Mouse (Mus musculus) forebrain, postnatal 0 days (tissue): Measurements from ENCODE around the gene Comt. TPM values are rescaled to one million over a fixed set of nuclear protein-coding genes. Genes with fewer than 3 reads are reported as not detected.

ENCODE experiments used
- ATAC-seq: fragments of 200-750 bp; cut with Nextera tagmentation; 2 replicates; pipeline ENCODE4 v1.8.0; 2017; ENCODE audit warnings: mild to moderate bottlenecking, moderate library complexity
- DNase-seq: peaks from one replicate; pipeline ENCODE4 v3.0.0-alpha.2; 2015
- H3K27ac ChIP-seq: fragments of 300-500 bp; sonication (generic); 2 replicates; pipeline ENCODE4 v1.5.1; 2014; ENCODE audit warnings: low read depth, mild to moderate bottlenecking, antibody characterized with exemption, low read length, moderate library complexity, mixed read lengths
- H3K27me3 ChIP-seq: fragments of 300-500 bp; sonication (generic); 2 replicates; pipeline ENCODE4 v1.6.1; 2014; ENCODE audit warnings: mild to moderate bottlenecking, low read length, mixed read lengths; ENCODE audit not compliant: insufficient read depth
- H3K36me3 ChIP-seq: fragments of 300-500 bp; sonication (generic); 2 replicates; pipeline ENCODE4 v1.6.1; 2014; ENCODE audit warnings: mild to moderate bottlenecking, moderate library complexity; ENCODE audit not compliant: insufficient read depth
- H3K4me1 ChIP-seq: fragments of 300-500 bp; sonication (generic); 2 replicates; pipeline ENCODE4 v1.6.1; 2014; ENCODE audit warnings: antibody characterized with exemption; ENCODE audit not compliant: insufficient read depth
- H3K4me2 ChIP-seq: fragments of 300-500 bp; sonication (generic); 2 replicates; pipeline ENCODE4 v1.6.1; 2014; ENCODE audit warnings: low read depth, mild to moderate bottlenecking, moderate library complexity
- H3K4me3 ChIP-seq: fragments of 300-500 bp; sonication (generic); 2 replicates; pipeline ENCODE4 v1.5.1; 2014; ENCODE audit warnings: low read depth, low read length, mixed read lengths
- H3K9ac ChIP-seq: fragments of 300-500 bp; sonication (generic); 2 replicates; pipeline ENCODE4 v1.6.1; 2014; ENCODE audit warnings: mild to moderate bottlenecking
- H3K9me3 ChIP-seq: fragments of 300-500 bp; sonication (generic); 2 replicates; pipeline ENCODE4 v1.6.1; 2016; ENCODE audit warnings: low read length
- CTCF ChIP-seq: sonication (generic); IDR thresholded peaks from 2 replicates; pipeline ENCODE4 v1.5.1; 2016; ENCODE audit warnings: antibody characterized with exemption, control low read depth, low read depth
- WGBS: fragments of 180-500 bp; shearing (Covaris S2); extraction: QIAGEN DNeasy Blood & Tissue Kit; methylation state at CpG from one replicate; pipeline ENCODE4 v1.1.7; 2014; 5-methylcytosine and 5-hydroxymethylcytosine counted together
- polyA plus RNA-seq: library from polyadenylated mRNA; unstranded; fragments of >200 nt; fragmentation: Nextera tagmentation; extraction: Ambion mirVana; gene quantifications from 2 replicates; pipeline ENCODE4 v1.2.1, GENCODE M21; 2015
- total RNA-seq: library from RNA; depleted of rRNA; stranded (reverse); fragments of >200 nt; gene quantifications from 2 replicates; pipeline ENCODE4 v1.2.3, GENCODE M21; 2014

Comt gene
- total and polyA plus RNA-seq, 2 experiments from 2014 or later = 68.4 to 105 TPM

GRCm38 (mm10) chr16:18419603-18420026 lies 7.0 kb downstream of the Comt start:
- ATAC-seq = no peak
- H3K9me3 ChIP-seq = no peaks in the 10 kb centered on the region

GRCm38 (mm10) chr16:18418756-18419602 lies 7.7 kb downstream of the Comt start:
- Histone ChIP-seq H3K4me1 (no peaks in the 10 kb centered on the region), H3K27ac (no peak overlapping the region), H3K27me3 (no peaks in the 10 kb centered on the region), H3K9me3 (no peaks in the 10 kb centered on the region), H3K9ac (no peak overlapping the region), H3K4me2 (no peak overlapping the region), H3K4me3 (no peak overlapping the region), H3K36me3 (peaks cover 10% of the 10 kb centered on the region)
- no peak for DNase-seq
- 89% methylated on average over 4 of the region's 4 CpGs for WGBS
- ATAC-seq = no peak
- no peak for TF ChIP-seq CTCF

More at GRCm38 (mm10) chr16:18419603-18420026, 7.0 kb downstream of the Comt start:
- Histone ChIP-seq H3K27ac (no peak overlapping the region), H3K4me3 (no peak overlapping the region), H3K9ac (no peak overlapping the region), H3K4me2 (no peak overlapping the region), H3K4me1 (0 out of 2 replicates have a peak, but pooled peaks cover 5% of the 10 kb centered on the region), H3K27me3 (no peaks in the 10 kb centered on the region), H3K36me3 (peaks cover 10% of the 10 kb centered on the region)
- no peak for TF ChIP-seq CTCF
- WGBS = 95% methylated on average over 1 of the region's 1 CpGs
- no peak for DNase-seq

GRCm38 (mm10) chr16:18417491-18417890 lies 9.2 kb downstream of the Comt start:
- no peaks in the 10 kb centered on the region for H3K4me1 ChIP-seq
- no peak overlapping the region for H3K4me3 ChIP-seq
- WGBS = 92% methylated on average over 5 of the region's 5 CpGs
- H3K36me3 ChIP-seq = peaks cover 15% of the 10 kb centered on the region
- no peaks in the 10 kb centered on the region for H3K27me3 ChIP-seq
- DNase-seq (no peak), ATAC-seq (no peak)
- no peak overlapping the region for H3K9ac ChIP-seq
- no peaks in the 10 kb centered on the region for H3K9me3 ChIP-seq
- H3K4me2 ChIP-seq = no peak overlapping the region
- H3K27ac ChIP-seq = no peak overlapping the region
- TF ChIP-seq CTCF = no peak

GRCm38 (mm10) chr16:18416837-18417236 lies 9.8 kb downstream of the Comt start:
- no peaks in the 10 kb centered on the region for H3K9me3 ChIP-seq
- H3K9ac ChIP-seq = no peak overlapping the region
- H3K36me3 ChIP-seq = peaks cover 16% of the 10 kb centered on the region
- H3K27me3 ChIP-seq = no peaks in the 10 kb centered on the region
- DNase-seq (no peak), ATAC-seq (no peak)
- no peak overlapping the region for H3K4me2 ChIP-seq
- H3K4me3 ChIP-seq = no peak overlapping the region
- WGBS = 93% methylated on average over 3 of the region's 3 CpGs
- no peak for TF ChIP-seq CTCF
- H3K27ac ChIP-seq = peak overlapping the region; percentile 45; the same call in 1 of the 2 replicates
- no peaks in the 10 kb centered on the region for H3K4me1 ChIP-seq

- Histone ChIP-seq H3K4me2 (no peak overlapping the region), H3K27me3 (no peaks in the 10 kb centered on the region), H3K4me1 (no peaks in the 10 kb centered on the region), H3K4me3 (no peak overlapping the region), H3K27ac (peak overlapping the region; percentile 45; the same call in 1 of the 2 replicates), H3K36me3 (peaks cover 18% of the 10 kb centered on the region; the same call in 1 of the 2 replicates), H3K9ac (no peak overlapping the region), H3K9me3 (no peaks in the 10 kb centered on the region)
- WGBS = 64% methylated on average over 18 of the region's 18 CpGs
- ATAC-seq = 0 out of 2 replicates have a peak, but pooled peaks have one; percentile 21
- TF ChIP-seq CTCF = no peak
- no peak for DNase-seq
These were observed 10.4 kb downstream of the Comt start for GRCm38 (mm10) chr16:18416094-18416761.

GRCm38 (mm10) chr16:18413032-18413816 lies 13.4 kb downstream of the Comt start:
- Histone ChIP-seq H3K4me3 (no peak overlapping the region), H3K36me3 (peaks cover 42% of the 10 kb centered on the region), H3K4me2 (no peak overlapping the region), H3K27ac (no peak overlapping the region), H3K4me1 (no peaks in the 10 kb centered on the region), H3K27me3 (no peaks in the 10 kb centered on the region), H3K9ac (no peak overlapping the region), H3K9me3 (no peaks in the 10 kb centered on the region)
- ATAC-seq (no peak), DNase-seq (no peak)
- WGBS = 88% methylated on average over 7 of the region's 7 CpGs
- TF ChIP-seq CTCF = no peak
